Mouse (Mus musculus): ENCODE measurements around the gene Spert. TPM values are rescaled to one million over a fixed set of nuclear protein-coding genes. Genes with fewer than 3 reads are reported as not detected.

Spert gene
- polyA plus RNA-seq (2012; rRNA removed), result not detected in 2 replicates

DNA sequence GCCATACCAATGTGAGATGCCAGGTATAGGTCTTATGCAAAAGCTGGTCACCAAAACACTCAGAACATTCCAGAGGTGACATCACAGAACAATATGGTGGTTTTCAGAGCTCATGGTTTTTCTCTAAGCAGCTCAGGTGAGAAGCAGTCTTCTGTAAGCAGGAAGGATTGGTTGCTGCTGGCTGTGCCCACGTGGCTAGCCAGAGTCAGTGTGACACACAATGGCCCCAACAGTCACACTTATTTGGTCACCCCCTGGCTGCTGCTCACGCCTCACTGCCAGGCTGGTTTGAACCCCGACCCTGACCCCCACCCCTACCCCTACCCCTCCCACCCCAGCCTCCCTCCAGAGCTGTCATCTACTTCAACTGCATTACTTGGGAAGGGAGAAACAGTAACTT, at the start of gene Spert:
Gene Spert (minus strand): TSS at position 139 of the 400 bp plus-strand sequence.

DNA sequence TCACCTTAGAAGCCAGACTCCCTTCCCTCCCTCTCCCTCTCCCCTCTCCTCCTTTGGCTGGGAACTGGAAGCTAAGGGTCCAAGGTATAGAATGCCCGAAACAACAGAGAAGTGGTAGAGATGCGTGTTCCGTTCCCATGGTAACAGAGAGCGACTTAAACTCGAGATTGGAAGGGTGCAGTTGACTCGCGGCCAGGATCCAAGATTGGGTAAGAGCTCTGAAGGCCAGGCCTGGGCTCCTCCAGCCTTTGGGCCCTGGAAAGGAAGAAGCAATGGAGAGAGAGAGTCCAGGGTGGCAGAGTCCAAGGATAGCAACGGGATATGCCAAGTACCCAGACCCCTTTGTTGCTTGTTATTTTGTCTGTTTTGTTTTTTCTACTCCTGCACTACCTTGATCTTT, 49.2 kb upstream of the Spert start, which contains the start of gene Erich6b:
Gene Erich6b (plus strand): TSS at position 180 of the 400 bp plus-strand sequence.

Other genes starting within 250 kb of the Spert start
- gene Siah3, start 137.1 kb downstream of the Spert start, polyA plus RNA-seq (2012; rRNA removed), result 0.08 TPM in 1 of 2 replicates, not detected in the other
- not detected in 2 replicates for gene Erich6b, start 49.1 kb upstream of the Spert start, polyA plus RNA-seq (2012; rRNA removed)
- gene Cog3, start 161.4 kb upstream of the Spert start, polyA plus RNA-seq (2012; rRNA removed), result 1.7 and 2.2 TPM in 2 replicates
- 0.52 and 1.0 TPM in 2 replicates for gene Slc25a30, start 193.9 kb upstream of the Spert start, polyA plus RNA-seq (2012; rRNA removed)

Measured in stomach, adult 2 months (tissue).